Mouse (Mus musculus): ENCODE results near the gene Ptrh1. TPM values are rescaled to one million over a fixed set of nuclear protein-coding genes. Genes with fewer than 3 reads are reported as not detected.

Gene Ptrh1
- polyA plus RNA-seq, 1 experiment from 2014 or later: 26.5 TPM

GRCm38 (mm10) chr2:32756674-32757055, 18.9 kb upstream of the Ptrh1 start:
- DNase-seq (ENCODE audit: low spot score): no peak

GRCm38 (mm10) chr2:32757056-32757845, 18.3 kb upstream of the Ptrh1 start, which contains the start of gene Tor2a:
TSS of gene Tor2a (plus strand) at chr2:32757234.
- DNase-seq (ENCODE audit: low spot score): peak; percentile 98

GRCm38 (mm10) chr2:32758503-32758902, 17.1 kb upstream of the Ptrh1 start:
- DNase-seq (ENCODE audit: low spot score): no peak

- no peak for DNase-seq (ENCODE audit: low spot score)
These were observed 16.6 kb upstream of the Ptrh1 start for GRCm38 (mm10) chr2:32759001-32759400.

GRCm38 (mm10) chr2:32761361-32761760, 14.2 kb upstream of the Ptrh1 start:
- DNase-seq (ENCODE audit: low spot score): no peak

- no peak for DNase-seq (ENCODE audit: low spot score)
These were observed 13.7 kb upstream of the Ptrh1 start for GRCm38 (mm10) chr2:32761859-32762258.

- DNase-seq (ENCODE audit: low spot score): no peak
These were observed 12.2 kb upstream of the Ptrh1 start for GRCm38 (mm10) chr2:32763353-32763752.

- no peak for DNase-seq (ENCODE audit: low spot score)
These were observed 8.3 kb upstream of the Ptrh1 start for GRCm38 (mm10) chr2:32767241-32767640.

GRCm38 (mm10) chr2:32768661-32769285, 6.8 kb upstream of the Ptrh1 start:
- DNase-seq (ENCODE audit: low spot score): no peak

GRCm38 (mm10) chr2:32769327-32770085, 6.1 kb upstream of the Ptrh1 start:
- no peak for DNase-seq (ENCODE audit: low spot score)

- no peak for DNase-seq (ENCODE audit: low spot score)
These were observed 3.7 kb upstream of the Ptrh1 start for GRCm38 (mm10) chr2:32771886-32772285.

GRCm38 (mm10) chr2:32772626-32773279, 2.8 kb upstream of the Ptrh1 start:
- no peak for DNase-seq (ENCODE audit: low spot score)

GRCm38 (mm10) chr2:32776192-32776591, 606 bp downstream of the Ptrh1 start:
- no peak for DNase-seq (ENCODE audit: low spot score)

- peak; percentile 93 for DNase-seq (ENCODE audit: low spot score)
These were observed 2.5 kb downstream of the Ptrh1 start for GRCm38 (mm10) chr2:32778081-32778480.

GRCm38 (mm10) chr2:32779131-32779530, 3.5 kb downstream of the Ptrh1 start:
- DNase-seq (ENCODE audit: low spot score): peak; percentile 40

- no peak for DNase-seq (ENCODE audit: low spot score)
These were observed 4.1 kb downstream of the Ptrh1 start for GRCm38 (mm10) chr2:32779714-32780113.

- DNase-seq (ENCODE audit: low spot score): no peak
These were observed 6.1 kb downstream of the Ptrh1 start for GRCm38 (mm10) chr2:32781710-32782109.

GRCm38 (mm10) chr2:32784048-32784681, 8.6 kb downstream of the Ptrh1 start, which contains the start of gene Cfap157:
TSS of gene Cfap157 (minus strand) at chr2:32784428.
- DNase-seq (ENCODE audit: low spot score): no peak

GRCm38 (mm10) chr2:32787176-32787575, 11.6 kb downstream of the Ptrh1 start:
- no peak for DNase-seq (ENCODE audit: low spot score)

GRCm38 (mm10) chr2:32788581-32788980, 13.0 kb downstream of the Ptrh1 start:
- no peak for DNase-seq (ENCODE audit: low spot score)

GRCm38 (mm10) chr2:32791297-32791696, 15.7 kb downstream of the Ptrh1 start:
- no peak for DNase-seq (ENCODE audit: low spot score)

Data from thymus, postnatal 0 days (tissue).